Mouse (Mus musculus) midbrain, embryonic 12.5 days (tissue): ENCODE data around the gene Copg2. TPM values are rescaled to one million over a fixed set of nuclear protein-coding genes. Genes with fewer than 3 reads are reported as not detected.
"Not testable (repeated sequence)": the region's sequence is repeated elsewhere in the genome, so short reads cannot be mapped to it uniquely, and the experiment has no call there.

Experiments used
- ATAC-seq: fragments of 200-750 bp; cut with Nextera tagmentation; 2 replicates; pipeline ENCODE4 v1.8.0; 2017; ENCODE audit warnings: low read depth, moderate TSS enrichment, moderate library complexity; ENCODE audit not compliant: low FRiP score
- H3K27ac ChIP-seq: fragments of 300-500 bp; sonication (generic); replicated peaks from 2 replicates; pipeline ENCODE4 v1.5.1; 2016; ENCODE audit warnings: mild to moderate bottlenecking
- H3K27me3 ChIP-seq: fragments of 300-500 bp; sonication (generic); 2 replicates; pipeline ENCODE4 v1.6.1; 2016; ENCODE audit warnings: mild to moderate bottlenecking
- H3K36me3 ChIP-seq: fragments of 300-500 bp; sonication (generic); 2 replicates; pipeline ENCODE4 v1.6.1; 2016
- H3K4me1 ChIP-seq: fragments of 300-500 bp; sonication (generic); 2 replicates; pipeline ENCODE4 v1.6.1; 2016
- H3K4me2 ChIP-seq: fragments of 300-500 bp; sonication (generic); replicated peaks from 2 replicates; pipeline ENCODE4 v1.6.1; 2016; ENCODE audit warnings: mild to moderate bottlenecking, moderate library complexity
- H3K4me3 ChIP-seq: fragments of 300-500 bp; sonication (generic); 2 replicates; pipeline ENCODE4 v1.5.1; 2016; ENCODE audit warnings: mild to moderate bottlenecking
- H3K9ac ChIP-seq: fragments of 300-500 bp; sonication (generic); replicated peaks from 2 replicates; pipeline ENCODE4 v1.6.1; 2016; ENCODE audit warnings: mild to moderate bottlenecking, moderate library complexity
- H3K9me3 ChIP-seq: fragments of 300-500 bp; sonication (generic); 2 replicates; pipeline ENCODE4 v1.6.1; 2016; ENCODE audit warnings: mild to moderate bottlenecking
- WGBS: fragments of 180-500 bp; shearing (Covaris S2); methylation state at CpG from one replicate; pipeline ENCODE4 v1.1.7; 2016; 5-methylcytosine and 5-hydroxymethylcytosine counted together
- polyA plus RNA-seq: library from polyadenylated mRNA; unstranded; fragments of >200 nt; fragmentation: Nextera tagmentation; extraction: Ambion mirVana; gene quantifications from 2 replicates; pipeline ENCODE4 v1.2.1, GENCODE M21; 2016

Gene Copg2
- polyA plus RNA-seq, 1 experiment from 2014 or later, result 32.6 TPM

DNA sequence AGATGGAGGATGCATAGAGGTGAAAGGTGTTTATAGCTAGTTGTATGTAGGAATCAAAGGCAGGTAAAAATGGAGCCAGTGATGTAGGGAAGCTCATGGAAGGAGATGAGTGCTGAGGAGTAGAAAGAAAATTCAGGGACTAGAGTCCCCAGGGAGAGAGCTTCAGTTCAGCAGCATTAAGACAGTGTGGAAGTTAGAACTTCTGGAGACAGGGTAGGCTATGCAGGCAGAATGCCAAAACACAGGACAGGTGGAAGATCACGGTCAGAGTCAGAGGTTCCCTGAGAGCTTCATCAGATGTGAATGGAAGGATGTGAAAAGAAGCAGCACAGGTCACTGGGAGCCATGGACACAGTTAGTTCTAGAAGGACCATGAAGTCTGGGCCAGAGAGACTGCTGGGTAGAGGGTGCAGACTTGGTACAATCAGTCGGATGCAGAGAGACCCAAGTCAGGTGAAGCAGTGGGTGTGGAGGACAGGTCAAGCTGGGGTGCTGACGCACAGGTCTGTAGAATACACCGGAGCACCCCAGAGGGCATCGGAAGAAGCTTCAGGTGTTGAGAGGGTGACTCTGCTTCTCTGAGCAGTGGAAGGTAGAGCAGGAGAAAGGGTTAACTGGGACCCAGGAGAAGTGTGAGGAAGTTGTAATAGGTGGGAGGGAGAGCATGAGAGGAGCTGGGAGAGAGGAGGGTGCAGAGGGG is 91.4 kb downstream of the Copg2 start:
- WGBS, result 91% methylated on average over 5 of the region's 5 CpGs
- ATAC-seq, result no peak
- H3K27ac ChIP-seq, result no peak overlapping the region

DNA sequence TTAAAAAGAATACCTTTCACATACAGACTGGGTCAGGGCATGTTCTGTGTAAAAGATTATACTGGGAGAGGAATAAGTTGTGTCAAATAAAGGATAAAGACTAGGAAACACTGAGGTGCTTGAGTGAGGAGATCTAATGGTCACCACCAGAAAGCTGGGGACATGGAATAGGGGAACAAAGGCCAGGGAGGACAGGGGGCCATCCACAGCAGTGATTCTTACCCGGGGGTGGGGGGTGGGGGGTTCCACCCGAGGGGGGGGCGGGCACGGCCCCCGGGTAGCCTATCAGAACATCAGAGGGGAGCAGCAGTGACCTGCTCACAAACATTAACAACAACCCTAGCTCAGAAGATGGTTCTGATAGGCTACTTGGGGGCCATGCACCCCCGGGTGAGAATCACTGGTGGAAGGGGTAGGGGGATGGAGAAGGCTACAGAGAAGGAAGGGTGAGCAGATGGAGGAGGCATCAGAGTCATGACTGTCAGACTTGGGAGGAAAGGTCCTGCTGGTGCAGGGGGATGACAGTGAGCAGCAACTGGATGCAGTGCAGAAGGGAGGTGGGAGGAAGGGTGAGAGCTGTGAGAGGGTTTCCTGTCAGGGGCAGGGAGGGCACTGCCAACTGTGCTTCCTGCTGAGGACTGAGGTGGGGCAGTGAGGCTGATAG is 92.1 kb downstream of the Copg2 start:
- not testable (repeated sequence) for H3K27me3 ChIP-seq, H3K4me2 ChIP-seq, H3K27ac ChIP-seq, H3K4me1 ChIP-seq, H3K9ac ChIP-seq, H3K9me3 ChIP-seq, H3K4me3 ChIP-seq
- peaks cover 37% of the 10 kb centered on the region for H3K36me3 ChIP-seq
- 78% methylated on average over 6 of the region's 6 CpGs for WGBS
- ATAC-seq, result peak; percentile 78

More for the DNA sequence above, 91.4 kb downstream of the Copg2 start:
- Histone ChIP-seq H3K27me3 (no peaks in the 10 kb centered on the region), H3K4me2 (no peak overlapping the region), H3K9me3 (no peaks in the 10 kb centered on the region), H3K4me1 (no peaks in the 10 kb centered on the region), H3K4me3 (no peak overlapping the region), H3K36me3 (peaks cover 37% of the 10 kb centered on the region), H3K9ac (no peak overlapping the region)

DNA sequence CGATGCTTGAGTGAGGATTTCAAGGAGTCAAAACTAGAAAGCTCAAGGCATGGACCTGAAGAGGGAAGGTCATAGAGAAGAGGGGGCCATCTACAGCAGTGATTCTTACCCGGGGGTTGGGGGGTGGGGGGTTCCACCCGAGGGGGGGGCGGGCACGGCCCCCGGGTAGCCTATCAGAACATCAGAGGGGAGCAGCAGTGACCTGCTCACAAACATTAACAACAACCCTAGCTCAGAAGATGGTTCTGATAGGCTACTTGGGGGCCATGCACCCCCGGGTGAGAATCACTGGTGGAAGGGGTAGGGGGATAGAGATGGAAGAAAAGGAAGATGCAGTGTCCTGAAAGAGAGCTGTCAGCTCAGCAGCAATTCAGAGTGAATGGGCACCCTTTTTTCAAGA is 93.7 kb downstream of the Copg2 start:
- not testable (repeated sequence) for H3K27me3 ChIP-seq, H3K4me2 ChIP-seq

DNA sequence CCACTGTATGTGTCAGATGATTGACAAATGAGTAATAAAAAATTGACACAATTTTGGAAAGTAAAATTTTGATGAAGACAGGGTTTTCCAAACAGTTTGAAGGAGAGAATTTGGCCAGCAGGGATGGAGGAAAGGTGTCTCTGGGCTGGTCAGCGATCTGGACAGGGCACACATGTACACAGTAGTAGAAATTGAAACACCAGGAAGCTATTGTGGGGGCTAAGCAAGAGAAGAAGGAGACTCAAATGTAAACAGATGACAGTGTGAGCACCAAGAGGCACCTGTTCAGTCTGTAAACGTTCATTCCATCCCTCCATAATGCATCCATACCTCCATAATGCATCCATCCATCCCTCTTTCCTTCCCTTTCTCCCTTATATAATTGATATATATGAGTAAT is 145.4 kb downstream of the Copg2 start:
- Histone ChIP-seq H3K9me3 (no peaks in the 10 kb centered on the region), H3K4me1 (no peaks in the 10 kb centered on the region), H3K4me2 (no peak overlapping the region), H3K27me3 (no peaks in the 10 kb centered on the region), H3K36me3 (peaks cover 47% of the 10 kb centered on the region), H3K27ac (no peak overlapping the region), H3K4me3 (no peak overlapping the region), H3K9ac (no peak overlapping the region)
- no peak for ATAC-seq
- 84% methylated on average over 2 of the region's 2 CpGs for WGBS

More for the DNA sequence above, 93.7 kb downstream of the Copg2 start:
- H3K36me3 ChIP-seq, result peaks cover 29% of the 10 kb centered on the region
- H3K27ac ChIP-seq, H3K9ac ChIP-seq, H3K4me3 ChIP-seq, H3K4me1 ChIP-seq, H3K9me3 ChIP-seq: not testable (repeated sequence)
- 96% methylated on average over 7 of the region's 7 CpGs for WGBS
- ATAC-seq, result peak; percentile 54; the same call in 1 of the 2 replicates

DNA sequence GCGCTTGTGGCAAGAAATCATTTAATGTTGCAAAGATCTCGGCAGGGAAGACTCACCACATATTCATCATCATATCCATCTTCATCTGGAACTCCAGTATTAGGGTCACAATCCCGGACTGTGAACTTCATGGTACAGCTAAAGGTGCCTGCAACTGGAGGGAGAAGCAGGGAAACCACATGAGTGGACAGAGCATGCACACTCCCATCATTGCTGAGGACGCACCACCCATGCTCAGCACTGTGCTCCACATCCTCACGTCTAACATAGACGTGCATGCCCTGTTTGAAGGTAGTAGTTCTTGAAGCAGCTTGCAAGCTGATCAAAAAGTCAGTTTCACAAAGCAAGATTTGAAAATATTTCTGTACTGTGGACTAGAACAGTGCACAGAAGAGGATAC is 146.1 kb downstream of the Copg2 start:
- H3K9ac ChIP-seq, result no peak overlapping the region
- no peak overlapping the region for H3K4me3 ChIP-seq
- no peaks in the 10 kb centered on the region for H3K4me1 ChIP-seq
- H3K4me2 ChIP-seq, result no peak overlapping the region
- peaks cover 54% of the 10 kb centered on the region for H3K36me3 ChIP-seq
- ATAC-seq, result no peak
- no peaks in the 10 kb centered on the region for H3K9me3 ChIP-seq
- no peaks in the 10 kb centered on the region for H3K27me3 ChIP-seq
- 83% methylated on average over 6 of the region's 6 CpGs for WGBS
- H3K27ac ChIP-seq, result no peak overlapping the region

DNA sequence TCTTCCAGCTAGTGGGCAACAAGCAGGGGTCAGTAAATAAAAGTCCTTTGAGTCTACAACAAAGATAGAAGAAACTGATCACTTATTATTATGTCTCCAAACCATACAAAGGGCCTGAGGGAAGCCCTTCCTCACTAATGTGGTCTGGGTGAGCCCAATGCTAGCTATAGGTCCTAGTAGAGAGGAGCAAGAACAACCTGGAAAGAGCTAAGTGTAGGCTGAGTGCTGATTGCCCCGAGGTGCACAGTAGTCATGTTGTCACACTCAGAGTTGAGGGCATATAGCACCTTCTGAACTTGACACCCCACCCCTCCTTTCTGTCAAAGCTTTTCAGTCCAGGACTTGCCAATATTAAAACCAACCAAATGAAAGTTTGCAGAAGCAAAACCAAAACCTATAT is 146.7 kb downstream of the Copg2 start:
- Histone ChIP-seq H3K9ac (no peak overlapping the region), H3K4me1 (no peaks in the 10 kb centered on the region), H3K4me3 (no peak overlapping the region), H3K27me3 (no peaks in the 10 kb centered on the region), H3K4me2 (no peak overlapping the region), H3K27ac (no peak overlapping the region), H3K36me3 (peaks cover 58% of the 10 kb centered on the region), H3K9me3 (no peaks in the 10 kb centered on the region)
- 73% methylated on average over 1 of the region's 1 CpGs for WGBS
- no peak for ATAC-seq

DNA sequence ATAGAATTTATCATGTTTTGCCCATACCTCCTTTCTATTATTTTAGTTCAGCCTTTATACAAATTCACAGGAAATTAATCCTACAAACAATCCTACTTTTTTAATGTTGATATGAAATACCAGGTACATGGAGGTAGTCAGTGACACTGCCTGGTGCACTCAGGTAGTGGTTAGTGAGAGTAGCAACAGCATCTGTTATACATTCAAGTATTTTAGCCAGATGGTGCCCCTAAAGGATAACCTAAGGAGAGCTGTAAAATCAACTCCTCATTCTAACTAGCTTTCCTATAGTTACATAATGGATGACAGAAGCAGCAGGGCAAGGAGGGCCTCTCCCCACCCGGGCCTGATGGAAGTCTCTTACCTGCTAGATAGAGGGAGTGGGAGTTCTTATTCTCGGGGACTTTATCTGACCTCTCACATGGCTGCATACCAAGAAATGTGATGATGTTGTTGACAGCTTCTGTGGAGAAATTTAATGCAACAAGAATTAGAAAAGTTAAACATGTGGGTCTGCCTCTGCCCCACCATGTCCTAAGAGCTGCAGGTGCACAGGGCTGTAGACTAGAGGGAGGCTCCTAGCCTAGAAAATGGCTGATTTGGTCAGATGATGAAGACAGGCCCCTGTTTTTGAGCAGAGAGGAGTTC is 147.4 kb downstream of the Copg2 start:
- Histone ChIP-seq H3K27me3 (no peaks in the 10 kb centered on the region), H3K27ac (no peak overlapping the region), H3K4me1 (no peaks in the 10 kb centered on the region), H3K4me2 (no peak overlapping the region), H3K9me3 (no peaks in the 10 kb centered on the region), H3K36me3 (peaks cover 62% of the 10 kb centered on the region), H3K9ac (no peak overlapping the region), H3K4me3 (no peak overlapping the region)
- WGBS, result 53% methylated on average over 2 of the region's 2 CpGs
- ATAC-seq, result no peak

DNA sequence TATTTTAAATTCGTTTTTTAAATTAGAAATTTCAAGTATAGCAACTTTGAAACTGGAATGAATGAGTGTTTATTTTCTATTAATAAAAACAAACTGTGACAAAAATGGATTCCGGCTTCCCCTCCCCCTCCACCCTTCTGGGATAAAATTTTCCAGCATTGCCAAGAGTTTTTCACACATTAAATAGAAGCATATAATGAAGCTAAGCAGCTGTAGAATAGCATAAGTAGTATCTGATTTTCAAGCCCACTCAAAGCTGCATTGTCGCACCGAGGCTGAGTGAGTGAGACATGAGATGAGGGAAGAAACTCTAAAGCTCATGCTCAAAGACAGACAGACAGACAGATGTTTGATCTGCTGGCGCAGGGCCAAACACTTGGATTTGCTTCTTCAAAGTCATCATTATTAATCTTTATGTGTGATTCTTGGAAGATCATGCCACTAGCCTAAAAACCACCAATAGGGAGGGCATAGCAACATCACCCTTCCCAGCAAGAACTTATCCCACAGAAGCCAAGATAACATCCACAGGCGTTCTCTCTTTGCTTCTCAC is 148.2 kb downstream of the Copg2 start:
- WGBS, result 81% methylated on average over 6 of the region's 6 CpGs
- H3K4me2 ChIP-seq, result no peak overlapping the region
- ATAC-seq, result no peak
- H3K36me3 ChIP-seq, result peaks cover 69% of the 10 kb centered on the region
- H3K9me3 ChIP-seq, result no peaks in the 10 kb centered on the region
- no peaks in the 10 kb centered on the region for H3K4me1 ChIP-seq
- no peaks in the 10 kb centered on the region for H3K27me3 ChIP-seq
- H3K4me3 ChIP-seq, result no peak overlapping the region
- H3K9ac ChIP-seq, result no peak overlapping the region
- H3K27ac ChIP-seq, result no peak overlapping the region

DNA sequence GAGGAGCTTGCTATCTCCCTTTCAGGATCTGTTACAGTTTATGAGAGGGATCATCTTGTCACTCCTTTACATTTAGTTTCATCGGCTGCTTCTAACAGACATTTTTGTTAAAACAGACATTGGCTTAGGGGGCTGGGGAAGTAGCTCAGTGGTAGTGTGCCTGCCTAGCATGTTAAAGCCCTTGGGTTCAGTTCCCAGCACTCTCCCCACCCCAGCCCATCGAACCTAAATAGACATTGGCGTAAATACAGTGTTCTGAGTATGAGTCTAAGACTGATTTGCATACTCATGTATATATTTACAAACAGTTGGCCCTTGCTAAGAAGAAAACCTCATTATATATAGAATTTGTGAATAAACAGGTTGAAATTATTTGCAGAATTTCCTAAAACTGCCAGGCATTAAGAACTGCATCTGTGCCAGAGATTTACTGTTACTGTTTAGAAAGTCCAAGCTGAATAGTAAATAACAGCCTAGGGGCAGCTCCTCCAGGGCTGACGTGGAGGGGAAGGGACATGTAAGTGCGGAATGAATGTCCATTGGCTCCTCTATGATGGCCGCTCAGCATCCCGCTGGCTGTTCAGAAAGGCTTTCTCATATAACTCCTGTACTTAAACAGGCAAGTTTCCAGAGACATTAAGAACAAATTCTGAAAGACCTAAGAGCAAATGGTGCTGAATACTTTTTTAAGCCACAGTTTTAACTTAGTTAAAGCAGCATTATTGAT is 148.8 kb downstream of the Copg2 start:
- H3K4me2 ChIP-seq, result no peak overlapping the region
- no peak overlapping the region for H3K9ac ChIP-seq
- H3K36me3 ChIP-seq, result peaks cover 73% of the 10 kb centered on the region
- H3K9me3 ChIP-seq, result no peaks in the 10 kb centered on the region
- ATAC-seq, result no peak
- no peak overlapping the region for H3K4me3 ChIP-seq
- H3K4me1 ChIP-seq, result no peaks in the 10 kb centered on the region
- H3K27me3 ChIP-seq, result no peaks in the 10 kb centered on the region
- no peak overlapping the region for H3K27ac ChIP-seq
- 77% methylated on average over 7 of the region's 7 CpGs for WGBS

DNA sequence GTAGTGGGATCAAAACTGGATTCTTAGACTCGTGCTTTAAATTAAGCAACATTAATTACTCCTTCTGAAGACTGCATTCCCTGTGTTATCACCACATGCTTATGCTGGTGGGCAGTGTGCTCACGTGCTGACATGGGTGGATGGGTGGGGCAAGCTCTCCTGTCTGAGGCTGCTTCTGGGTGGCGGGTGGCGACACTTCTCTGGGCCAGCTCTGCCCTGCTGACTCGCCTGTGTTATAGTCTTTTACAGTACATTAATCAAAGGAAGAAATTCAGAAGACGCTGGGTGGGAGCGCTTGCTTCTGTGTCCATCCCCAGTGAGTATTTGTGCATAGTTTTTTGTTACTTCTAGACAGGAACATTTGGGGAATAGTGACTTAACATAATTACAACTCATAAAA is 151.0 kb downstream of the Copg2 start:
- 77% methylated on average over 7 of the region's 7 CpGs for WGBS
- Histone ChIP-seq H3K36me3 (peaks cover 79% of the 10 kb centered on the region), H3K4me1 (0 out of 2 replicates have a peak, but pooled peaks cover 2% of the 10 kb centered on the region), H3K27me3 (no peaks in the 10 kb centered on the region), H3K4me2 (no peak overlapping the region), H3K4me3 (no peak overlapping the region), H3K9me3 (0 out of 2 replicates have a peak, but pooled peaks cover under 1% of the 10 kb centered on the region), H3K9ac (no peak overlapping the region), H3K27ac (no peak overlapping the region)
- ATAC-seq, result no peak

DNA sequence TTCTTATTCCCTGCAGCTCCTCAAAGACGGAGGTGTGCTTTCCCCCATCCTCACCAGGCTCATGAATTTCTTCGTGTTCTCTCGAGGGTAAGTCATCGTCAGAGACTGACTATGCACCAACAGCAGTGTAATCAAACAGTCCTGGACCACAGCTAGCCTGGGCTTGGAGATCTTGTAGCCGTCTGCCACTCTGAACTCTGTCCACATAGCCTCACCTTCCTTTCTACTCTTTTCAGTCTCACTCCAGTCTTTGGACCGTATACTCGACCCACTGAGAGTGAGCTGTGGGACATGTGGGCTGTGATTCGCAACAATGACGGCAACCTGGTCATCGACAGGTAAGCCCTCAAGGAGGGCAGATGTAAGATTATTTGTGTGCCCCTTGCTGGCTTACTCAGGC is 151.7 kb downstream of the Copg2 start:
- H3K4me2 ChIP-seq, result no peak overlapping the region
- H3K4me1 ChIP-seq, result peaks cover 8% of the 10 kb centered on the region; the same call in 1 of the 2 replicates
- no peak overlapping the region for H3K9ac ChIP-seq
- H3K4me3 ChIP-seq, result no peak overlapping the region
- ATAC-seq, result no peak
- H3K27ac ChIP-seq, result no peak overlapping the region
- H3K9me3 ChIP-seq, result 0 out of 2 replicates have a peak, but pooled peaks cover 8% of the 10 kb centered on the region
- H3K36me3 ChIP-seq, result peaks cover 76% of the 10 kb centered on the region
- H3K27me3 ChIP-seq, result no peaks in the 10 kb centered on the region
- WGBS, result 84% methylated on average over 10 of the region's 10 CpGs
